Mouse (Mus musculus): ENCODE measurements around the gene Rps6kb1. TPM values are rescaled to one million over a fixed set of nuclear protein-coding genes. Genes with fewer than 3 reads are reported as not detected.

Gene Rps6kb1
- polyA plus RNA-seq, 1 experiment from 2014 or later, result 53.3 TPM

DNA sequence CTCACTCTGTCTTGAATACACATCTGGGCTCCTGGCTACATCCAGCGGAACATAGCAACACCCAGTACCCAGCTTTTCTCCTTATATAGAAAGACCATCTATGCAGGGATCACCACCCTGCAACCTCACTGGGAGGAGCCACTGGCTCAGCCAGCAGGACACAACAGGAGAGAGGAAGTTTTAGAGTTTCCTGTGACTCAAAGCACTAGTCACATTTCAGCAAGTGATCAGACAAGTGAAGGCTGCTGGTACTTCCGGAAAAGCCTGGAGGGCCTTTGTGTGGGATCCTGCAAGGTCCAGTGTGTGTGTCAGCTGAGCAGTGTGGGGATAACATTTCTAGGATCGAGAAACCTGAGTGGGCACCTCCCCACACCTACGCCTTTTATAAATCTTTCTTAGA, 32.6 kb upstream of the Rps6kb1 start:
- H3K36me3 ChIP-seq (ENCODE audit: control insufficient read depth, insufficient read depth, low read length), result no peaks in the 10 kb centered on the region
- no peaks in the 10 kb centered on the region for H3K4me1 ChIP-seq (ENCODE audit: control insufficient read depth, insufficient read depth, low read length)
- no peak overlapping the region for H3K4me2 ChIP-seq (ENCODE audit: low read length)
- no peak overlapping the region for H3K9ac ChIP-seq (ENCODE audit: low read depth, low read length)
- H3K4me3 ChIP-seq (ENCODE audit: low read depth, low read length), result no peak overlapping the region
- H3K27ac ChIP-seq (ENCODE audit: low read length), result no peak overlapping the region; the same call in 1 of the 2 replicates
- no peak for ATAC-seq
- no peaks in the 10 kb centered on the region for H3K27me3 ChIP-seq (ENCODE audit: control insufficient read depth, insufficient read depth, low read depth, low read length)
- H3K9me3 ChIP-seq (replicated peaks; ENCODE audit: control insufficient read depth, low read length, poor library complexity, severe bottlenecking), result no peaks in the 10 kb centered on the region
- WGBS, result 83% methylated on average over 4 of the region's 4 CpGs

DNA sequence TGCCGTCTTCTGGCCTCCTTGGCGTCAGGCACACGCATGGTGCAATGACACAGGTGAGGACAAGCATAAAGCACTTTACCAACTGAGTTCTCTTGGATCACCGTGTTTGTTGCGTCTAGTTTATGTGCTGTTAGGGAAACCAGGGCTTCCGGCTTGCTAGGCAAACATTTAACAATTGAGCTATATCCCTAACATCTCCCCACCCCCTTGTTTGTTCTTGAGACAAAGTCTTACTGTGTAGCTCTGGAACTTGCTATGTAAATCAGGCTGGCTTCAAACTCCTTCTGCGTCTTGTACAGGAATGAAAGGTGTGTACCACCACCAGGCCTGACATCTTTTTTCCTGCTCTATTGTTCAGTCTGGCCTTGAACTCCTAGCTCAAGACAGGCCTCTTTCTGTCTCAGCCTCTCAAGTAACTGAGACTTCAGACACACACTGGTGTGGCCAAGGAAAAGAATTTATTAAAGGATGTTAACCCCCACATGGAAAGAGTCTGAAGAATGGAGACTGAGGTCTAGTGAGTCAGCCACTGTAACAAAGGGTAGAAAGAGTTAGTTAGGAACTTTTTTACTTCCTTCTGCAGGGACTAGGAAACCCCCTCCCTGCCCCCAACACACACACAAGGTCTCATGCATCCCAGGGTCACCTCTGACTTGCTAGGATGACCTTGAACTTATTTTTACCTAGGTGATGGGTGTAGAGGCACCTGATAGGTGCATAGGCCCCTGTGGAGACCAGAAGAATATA, 31.2 kb upstream of the Rps6kb1 start:
- Histone ChIP-seq H3K9ac (ENCODE audit: low read depth, low read length) (no peak overlapping the region), H3K36me3 (ENCODE audit: control insufficient read depth, insufficient read depth, low read length) (no peaks in the 10 kb centered on the region), H3K4me3 (ENCODE audit: low read depth, low read length) (no peak overlapping the region), H3K9me3 (replicated peaks; ENCODE audit: control insufficient read depth, low read length, poor library complexity, severe bottlenecking) (no peaks in the 10 kb centered on the region), H3K4me2 (ENCODE audit: low read length) (no peak overlapping the region), H3K4me1 (ENCODE audit: control insufficient read depth, insufficient read depth, low read length) (no peaks in the 10 kb centered on the region), H3K27me3 (ENCODE audit: control insufficient read depth, insufficient read depth, low read depth, low read length) (no peaks in the 10 kb centered on the region), H3K27ac (ENCODE audit: low read length) (no peak overlapping the region)
- WGBS, result 77% methylated on average over 7 of the region's 7 CpGs
- ATAC-seq, result no peak

GRCm38 (mm10) chr11:86574408-86574807, 29.8 kb upstream of the Rps6kb1 start:
- WGBS, result 78% methylated on average over 2 of the region's 2 CpGs
- no peaks in the 10 kb centered on the region for H3K4me1 ChIP-seq (ENCODE audit: control insufficient read depth, insufficient read depth, low read length)
- H3K9ac ChIP-seq (ENCODE audit: low read depth, low read length), result no peak overlapping the region
- H3K27ac ChIP-seq (ENCODE audit: low read length), result no peak overlapping the region
- ATAC-seq, result no peak
- no peaks in the 10 kb centered on the region for H3K27me3 ChIP-seq (ENCODE audit: control insufficient read depth, insufficient read depth, low read depth, low read length)
- no peaks in the 10 kb centered on the region for H3K9me3 ChIP-seq (replicated peaks; ENCODE audit: control insufficient read depth, low read length, poor library complexity, severe bottlenecking)
- H3K36me3 ChIP-seq (ENCODE audit: control insufficient read depth, insufficient read depth, low read length), result no peaks in the 10 kb centered on the region
- H3K4me3 ChIP-seq (ENCODE audit: low read depth, low read length), result no peak overlapping the region
- H3K4me2 ChIP-seq (ENCODE audit: low read length), result no peak overlapping the region

DNA sequence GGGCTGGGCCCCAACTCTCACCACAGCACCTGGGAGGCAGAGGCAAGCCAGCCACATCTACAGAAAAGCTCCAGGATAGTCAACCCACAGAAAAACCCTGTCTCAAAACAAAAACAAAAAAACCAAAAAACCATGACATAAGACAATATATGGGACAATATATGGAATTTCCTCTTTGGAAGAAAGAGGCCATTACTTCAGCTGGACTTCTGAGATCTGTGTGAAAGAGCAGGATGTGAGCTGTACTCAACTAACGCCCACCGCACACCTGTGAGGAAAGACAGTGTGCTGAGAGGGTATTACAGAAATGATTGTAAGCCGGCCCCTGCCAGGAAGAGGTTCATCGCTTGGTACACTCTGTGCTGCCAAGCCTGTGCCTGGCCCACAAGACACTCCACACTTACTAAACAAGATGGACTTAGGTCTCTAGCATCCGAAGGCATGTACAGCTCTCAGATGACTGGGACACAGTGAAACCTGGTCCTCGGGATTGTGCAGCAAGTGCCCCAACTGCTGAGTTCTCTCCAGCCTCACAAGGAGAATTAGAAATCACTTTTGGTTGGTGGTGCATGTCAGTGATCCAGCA, 29.1 kb upstream of the Rps6kb1 start:
- Histone ChIP-seq H3K9ac (ENCODE audit: low read depth, low read length) (no peak overlapping the region), H3K36me3 (ENCODE audit: control insufficient read depth, insufficient read depth, low read length) (no peaks in the 10 kb centered on the region), H3K9me3 (replicated peaks; ENCODE audit: control insufficient read depth, low read length, poor library complexity, severe bottlenecking) (no peaks in the 10 kb centered on the region), H3K4me3 (ENCODE audit: low read depth, low read length) (no peak overlapping the region), H3K27me3 (ENCODE audit: control insufficient read depth, insufficient read depth, low read depth, low read length) (no peaks in the 10 kb centered on the region), H3K27ac (ENCODE audit: low read length) (no peak overlapping the region), H3K4me2 (ENCODE audit: low read length) (no peak overlapping the region), H3K4me1 (ENCODE audit: control insufficient read depth, insufficient read depth, low read length) (no peaks in the 10 kb centered on the region)
- WGBS, result 93% methylated on average over 6 of the region's 6 CpGs
- ATAC-seq, result no peak

- no peaks in the 10 kb centered on the region for H3K9me3 ChIP-seq (replicated peaks; ENCODE audit: control insufficient read depth, low read length, poor library complexity, severe bottlenecking)
- no peak overlapping the region for H3K9ac ChIP-seq (ENCODE audit: low read depth, low read length)
- ATAC-seq, result no peak
- H3K36me3 ChIP-seq (ENCODE audit: control insufficient read depth, insufficient read depth, low read length), result no peaks in the 10 kb centered on the region
- no peak overlapping the region for H3K4me2 ChIP-seq (ENCODE audit: low read length)
- no peak overlapping the region for H3K27ac ChIP-seq (ENCODE audit: low read length)
- no peak overlapping the region for H3K4me3 ChIP-seq (ENCODE audit: low read depth, low read length)
- WGBS, result 65% methylated on average over 2 of the region's 2 CpGs
- no peaks in the 10 kb centered on the region for H3K27me3 ChIP-seq (ENCODE audit: control insufficient read depth, insufficient read depth, low read depth, low read length)
- no peaks in the 10 kb centered on the region for H3K4me1 ChIP-seq (ENCODE audit: control insufficient read depth, insufficient read depth, low read length)
These were observed 28.0 kb upstream of the Rps6kb1 start for GRCm38 (mm10) chr11:86572623-86573022.

DNA sequence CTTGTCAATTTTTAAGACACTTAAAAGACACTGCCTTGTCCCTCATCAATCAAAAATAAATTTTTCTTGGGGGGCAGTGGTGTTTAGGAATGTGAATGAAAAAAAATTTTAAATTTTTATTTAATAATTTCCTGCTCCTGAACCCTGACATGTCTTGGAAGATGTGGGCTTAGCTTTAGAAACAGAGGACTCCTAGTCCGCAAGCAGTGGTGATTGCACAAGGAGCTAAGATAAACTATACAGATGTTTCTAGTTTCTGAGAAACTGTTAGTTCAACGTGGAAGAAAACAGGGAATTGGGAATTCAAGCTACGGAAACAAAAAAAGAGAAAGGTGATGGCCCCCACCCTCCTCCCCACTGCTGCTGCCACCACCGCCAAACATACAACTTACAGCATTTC, 27.3 kb upstream of the Rps6kb1 start:
- Histone ChIP-seq H3K27ac (ENCODE audit: low read length) (no peak overlapping the region), H3K4me1 (ENCODE audit: control insufficient read depth, insufficient read depth, low read length) (no peaks in the 10 kb centered on the region), H3K27me3 (ENCODE audit: control insufficient read depth, insufficient read depth, low read depth, low read length) (no peaks in the 10 kb centered on the region), H3K36me3 (ENCODE audit: control insufficient read depth, insufficient read depth, low read length) (no peaks in the 10 kb centered on the region), H3K9me3 (replicated peaks; ENCODE audit: control insufficient read depth, low read length, poor library complexity, severe bottlenecking) (no peaks in the 10 kb centered on the region), H3K4me3 (ENCODE audit: low read depth, low read length) (no peak overlapping the region), H3K4me2 (ENCODE audit: low read length) (no peak overlapping the region), H3K9ac (ENCODE audit: low read depth, low read length) (no peak overlapping the region)
- 87% methylated on average over 4 of the region's 4 CpGs for WGBS
- no peak for ATAC-seq

DNA sequence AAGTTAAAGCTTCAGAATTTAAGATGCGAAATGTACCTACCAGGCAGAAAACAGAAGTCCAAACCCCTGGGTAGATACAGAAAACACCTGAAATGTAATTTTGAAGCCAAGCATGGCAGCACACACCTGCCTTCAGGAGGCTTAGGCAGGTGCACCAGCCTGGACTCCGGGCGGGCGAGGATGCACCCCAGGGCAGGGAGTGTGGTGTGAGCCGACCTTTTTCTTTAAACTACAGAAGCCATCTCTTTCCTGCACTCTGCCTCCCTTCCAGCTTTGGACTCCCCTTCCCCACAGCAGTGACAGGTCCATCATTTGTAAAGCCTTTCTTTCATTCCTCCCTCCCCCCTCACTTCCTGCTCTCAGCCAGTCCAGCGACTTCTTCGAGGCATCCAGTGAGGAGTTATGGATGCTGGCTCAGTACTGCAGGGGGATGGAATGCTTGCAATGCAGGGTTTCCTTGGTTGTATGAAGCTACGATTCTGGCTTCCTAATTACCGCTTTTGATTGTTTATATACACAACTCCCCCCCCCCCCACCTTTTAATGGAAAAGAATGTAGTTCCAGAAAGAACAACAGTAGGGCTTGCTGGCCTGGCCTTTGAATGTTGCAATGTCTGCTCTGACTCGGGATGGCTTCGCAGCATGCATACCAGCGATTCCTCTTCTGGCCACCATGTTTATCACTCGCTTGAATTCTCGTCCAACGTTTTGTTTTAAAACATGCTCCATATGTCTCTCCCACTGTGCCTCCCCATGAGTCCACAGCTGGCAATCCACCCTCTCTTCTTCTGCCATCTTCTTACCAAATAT, 26.6 kb upstream of the Rps6kb1 start:
- no peak overlapping the region for H3K27ac ChIP-seq (ENCODE audit: low read length)
- ATAC-seq, result no peak

GRCm38 (mm10) chr11:86570261-86570746, 25.7 kb upstream of the Rps6kb1 start:
- Histone ChIP-seq H3K9ac (ENCODE audit: low read depth, low read length) (no peak overlapping the region), H3K36me3 (ENCODE audit: control insufficient read depth, insufficient read depth, low read length) (no peaks in the 10 kb centered on the region), H3K9me3 (replicated peaks; ENCODE audit: control insufficient read depth, low read length, poor library complexity, severe bottlenecking) (no peaks in the 10 kb centered on the region), H3K4me3 (ENCODE audit: low read depth, low read length) (no peak overlapping the region), H3K27ac (ENCODE audit: low read length) (no peak overlapping the region), H3K4me1 (ENCODE audit: control insufficient read depth, insufficient read depth, low read length) (no peaks in the 10 kb centered on the region), H3K4me2 (ENCODE audit: low read length) (no peak overlapping the region), H3K27me3 (ENCODE audit: control insufficient read depth, insufficient read depth, low read depth, low read length) (no peaks in the 10 kb centered on the region)
- 72% methylated on average over 9 of the region's 9 CpGs for WGBS
- no peak for ATAC-seq

More for the DNA sequence above, 26.6 kb upstream of the Rps6kb1 start:
- 64% methylated on average over 15 of the region's 15 CpGs for WGBS
- H3K9me3 ChIP-seq (replicated peaks; ENCODE audit: control insufficient read depth, low read length, poor library complexity, severe bottlenecking), result no peaks in the 10 kb centered on the region
- no peaks in the 10 kb centered on the region for H3K4me1 ChIP-seq (ENCODE audit: control insufficient read depth, insufficient read depth, low read length)
- H3K36me3 ChIP-seq (ENCODE audit: control insufficient read depth, insufficient read depth, low read length), result no peaks in the 10 kb centered on the region
- no peak overlapping the region for H3K9ac ChIP-seq (ENCODE audit: low read depth, low read length)
- no peak overlapping the region for H3K4me2 ChIP-seq (ENCODE audit: low read length)
- H3K4me3 ChIP-seq (ENCODE audit: low read depth, low read length), result no peak overlapping the region
- no peaks in the 10 kb centered on the region for H3K27me3 ChIP-seq (ENCODE audit: control insufficient read depth, insufficient read depth, low read depth, low read length)

DNA sequence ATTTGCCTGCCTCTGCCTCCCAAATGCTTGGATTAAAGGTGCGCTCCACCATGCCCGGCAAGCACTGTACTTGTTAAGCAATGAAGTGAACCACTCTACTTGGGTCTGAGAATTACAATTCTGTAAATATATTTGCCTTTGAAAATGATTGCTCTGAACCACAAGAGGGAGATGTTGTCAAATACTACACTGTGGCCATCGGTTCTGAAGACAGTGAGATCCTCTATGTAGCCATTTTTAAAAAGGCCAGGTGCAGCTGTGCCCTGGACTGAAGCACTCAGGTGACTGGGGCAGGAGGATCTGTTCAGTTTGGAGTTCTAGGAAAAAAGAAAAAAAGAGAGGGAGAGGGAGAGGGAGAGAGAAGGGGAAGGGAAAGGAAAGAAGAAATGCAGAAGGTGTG, 23.8 kb upstream of the Rps6kb1 start:
- Histone ChIP-seq H3K4me3 (ENCODE audit: low read depth, low read length) (no peak overlapping the region), H3K4me1 (ENCODE audit: control insufficient read depth, insufficient read depth, low read length) (no peaks in the 10 kb centered on the region), H3K4me2 (ENCODE audit: low read length) (no peak overlapping the region), H3K9me3 (replicated peaks; ENCODE audit: control insufficient read depth, low read length, poor library complexity, severe bottlenecking) (no peaks in the 10 kb centered on the region), H3K9ac (ENCODE audit: low read depth, low read length) (no peak overlapping the region), H3K27me3 (ENCODE audit: control insufficient read depth, insufficient read depth, low read depth, low read length) (no peaks in the 10 kb centered on the region), H3K27ac (ENCODE audit: low read length) (no peak overlapping the region), H3K36me3 (ENCODE audit: control insufficient read depth, insufficient read depth, low read length) (no peaks in the 10 kb centered on the region)
- no peak for ATAC-seq
- 79% methylated on average over 3 of the region's 3 CpGs for WGBS

All from midbrain, embryonic 16.5 days (tissue).